Mouse (Mus musculus): Measurements from ENCODE around the gene Usp53.
A peak's percentile ranks its signal among the peaks of the same experiment; 100 is the strongest.

The Usp53 gene

GRCm38 (mm10) chr3:122984249-122985182 lies at the start of gene Usp53:
Usp53 (minus strand) TSS chr3:122984510.
- DNase-seq: peak; percentile 94

- no peak for DNase-seq
Observed at GRCm38 (mm10) chr3:123033804-123034203, 49.5 kb upstream of the Usp53 start.

- no peak for DNase-seq
Observed at GRCm38 (mm10) chr3:123025634-123026033, 41.3 kb upstream of the Usp53 start.

- no peak for DNase-seq
Observed at GRCm38 (mm10) chr3:123024496-123025234, 40.4 kb upstream of the Usp53 start.

GRCm38 (mm10) chr3:123018792-123019191 lies 34.5 kb upstream of the Usp53 start:
- no peak for DNase-seq

- peak; percentile 47 for DNase-seq
Observed at GRCm38 (mm10) chr3:123013476-123013875, 29.2 kb upstream of the Usp53 start.

GRCm38 (mm10) chr3:123009417-123009816 lies 25.1 kb upstream of the Usp53 start:
- DNase-seq: no peak

- DNase-seq: no peak
Observed at GRCm38 (mm10) chr3:123007386-123007785, 23.1 kb upstream of the Usp53 start.

GRCm38 (mm10) chr3:123001053-123001452 lies 16.7 kb upstream of the Usp53 start:
- no peak for DNase-seq

GRCm38 (mm10) chr3:122998511-122998910 lies 14.2 kb upstream of the Usp53 start:
- no peak for DNase-seq

- no peak for DNase-seq
Observed at GRCm38 (mm10) chr3:122996968-122997367, 12.7 kb upstream of the Usp53 start.

GRCm38 (mm10) chr3:122986906-122987305 lies 2.6 kb upstream of the Usp53 start:
- DNase-seq: no peak

GRCm38 (mm10) chr3:122986386-122986785 lies 2.1 kb upstream of the Usp53 start:
- peak; percentile 45 for DNase-seq

- DNase-seq: no peak
Observed at GRCm38 (mm10) chr3:122985183-122985944, 1.1 kb upstream of the Usp53 start.

GRCm38 (mm10) chr3:122983849-122984248 lies 461 bp downstream of the Usp53 start:
- no peak for DNase-seq

- DNase-seq: no peak
Observed at GRCm38 (mm10) chr3:122975964-122976363, 8.3 kb downstream of the Usp53 start.

GRCm38 (mm10) chr3:122975363-122975762 lies 8.9 kb downstream of the Usp53 start:
- DNase-seq: no peak

GRCm38 (mm10) chr3:122974833-122975232 lies 9.5 kb downstream of the Usp53 start:
- no peak for DNase-seq

GRCm38 (mm10) chr3:122972126-122972822 lies 12.0 kb downstream of the Usp53 start:
- no peak for DNase-seq

GRCm38 (mm10) chr3:122968391-122968790 lies 15.9 kb downstream of the Usp53 start:
- DNase-seq: no peak

GRCm38 (mm10) chr3:122964301-122964700 lies 20.0 kb downstream of the Usp53 start:
- no peak for DNase-seq

- DNase-seq: no peak
Observed at GRCm38 (mm10) chr3:122950129-122950528, 34.2 kb downstream of the Usp53 start.

Data from kidney, adult 18-20 months (tissue).